Mouse (Mus musculus): ENCODE results near the gene Zfp568. TPM values are rescaled to one million over a fixed set of nuclear protein-coding genes. Genes with fewer than 3 reads are reported as not detected.
A peak's percentile ranks its signal among the peaks of the same experiment; 100 is the strongest.

Zfp568 gene
- polyA plus RNA-seq, 1 experiment from 2014 or later, result 14.2 TPM

DNA sequence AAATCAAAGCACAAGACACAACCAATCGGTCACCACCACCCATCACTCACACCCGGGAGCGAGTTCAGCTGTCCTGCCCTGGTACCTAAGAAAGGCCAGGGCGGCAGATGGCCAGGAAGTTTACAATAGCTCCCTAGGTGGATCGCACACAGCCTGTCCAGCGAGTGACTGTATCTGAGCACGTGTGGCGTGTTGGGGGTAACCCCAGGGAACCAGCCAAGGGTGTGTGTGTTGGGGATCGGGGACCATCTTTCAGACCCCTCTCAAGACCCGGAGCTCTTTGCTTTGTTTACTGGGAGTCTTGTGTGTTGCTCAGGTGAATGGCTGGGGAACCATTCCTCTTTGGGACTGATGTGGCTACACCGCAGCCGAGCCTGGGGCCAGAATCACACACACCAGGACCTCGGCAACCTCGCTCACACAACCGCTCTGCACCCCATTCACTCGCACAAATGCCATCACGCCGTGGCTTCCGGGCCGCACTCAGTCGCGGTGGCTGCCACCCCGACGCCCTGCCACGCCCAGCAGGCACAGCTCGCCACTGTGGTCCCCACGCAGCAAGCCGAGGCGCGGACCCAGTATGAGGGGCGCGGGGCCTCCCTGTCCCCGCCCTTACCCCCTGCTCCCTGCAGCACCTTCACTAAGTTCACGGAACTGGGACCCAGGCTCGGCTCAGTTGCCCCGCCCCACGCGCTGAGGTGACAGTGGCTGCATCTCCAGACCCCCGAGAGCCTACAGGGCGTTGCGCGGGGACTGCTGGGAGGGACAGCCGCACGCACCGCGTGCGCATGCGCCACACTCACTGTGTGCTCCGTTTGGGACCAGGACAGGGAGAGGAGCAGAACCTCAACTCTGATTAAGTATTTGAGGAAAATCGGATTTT lies 88.6 kb downstream of the Zfp568 start, which contains the start of gene Zfp82:
Zfp82 (minus strand) TSS at position 755 of the 883 bp plus-strand sequence.
- peaks cover 18% of the 10 kb centered on the region for H3K4me1 ChIP-seq
- peak; percentile 95 for ATAC-seq
- no peaks in the 10 kb centered on the region for H3K9me3 ChIP-seq (replicated peaks)
- WGBS (ENCODE audit: insufficient replicate concordance), result under 1% methylated on average over 50 of the region's 50 CpGs
- peaks cover 14% of the 10 kb centered on the region for H3K36me3 ChIP-seq
- H3K4me2 ChIP-seq, result peak within 1 kb of the TSS; percentile 96
- H3K27me3 ChIP-seq (replicated peaks), result no peaks in the 10 kb centered on the region
- peak within 1 kb of the TSS; percentile 80 for H3K9ac ChIP-seq
- H3K27ac ChIP-seq, result peak within 1 kb of the TSS; percentile 73
- H3K4me3 ChIP-seq, result peak within 1 kb of the TSS; percentile 73

Other genes with a start within 250 kb of the Zfp568 start
- 5.0 and 5.1 TPM in 2 replicates for gene Zfp84, start 215.4 kb upstream of the Zfp568 start, polyA plus RNA-seq (2016; fragmentation: Nextera tagmentation; extraction: Ambion mirVana)
- 0.88 and 1.0 TPM in 2 replicates for gene Zfp30, start 200.0 kb upstream of the Zfp568 start, polyA plus RNA-seq (2016; fragmentation: Nextera tagmentation; extraction: Ambion mirVana)
- 5.5 and 6.6 TPM in 2 replicates for gene Zfp790, start 167.8 kb upstream of the Zfp568 start, polyA plus RNA-seq (2016; fragmentation: Nextera tagmentation; extraction: Ambion mirVana)
- gene Zfp940, start 130.3 kb upstream of the Zfp568 start, polyA plus RNA-seq (2016; fragmentation: Nextera tagmentation; extraction: Ambion mirVana), result 2.1 and 2.4 TPM in 2 replicates
- gene Zfp420, start 124.0 kb upstream of the Zfp568 start, polyA plus RNA-seq (2016; fragmentation: Nextera tagmentation; extraction: Ambion mirVana), result 1.9 TPM in 2 replicates
- 2.6 and 3.4 TPM in 2 replicates for gene Zfp27, start 77.4 kb upstream of the Zfp568 start, polyA plus RNA-seq (2016; fragmentation: Nextera tagmentation; extraction: Ambion mirVana)
- 0.54 and 0.55 TPM in 2 replicates for gene Zfp383, start 75.7 kb upstream of the Zfp568 start, polyA plus RNA-seq (2016; fragmentation: Nextera tagmentation; extraction: Ambion mirVana)
- gene Zfp74, start 29.9 kb upstream of the Zfp568 start, polyA plus RNA-seq (2016; fragmentation: Nextera tagmentation; extraction: Ambion mirVana), result 3.6 and 4.8 TPM in 2 replicates
- 0.60 and 0.87 TPM in 2 replicates for gene Zfp14, start 67.4 kb downstream of the Zfp568 start, polyA plus RNA-seq (2016; fragmentation: Nextera tagmentation; extraction: Ambion mirVana)
- gene Zfp82, start 88.9 kb downstream of the Zfp568 start, polyA plus RNA-seq (2016; fragmentation: Nextera tagmentation; extraction: Ambion mirVana), result 1.8 and 2.0 TPM in 2 replicates
- 0.41 and 0.99 TPM in 2 replicates for gene Gm26920, start 106.5 kb downstream of the Zfp568 start, polyA plus RNA-seq (2016; fragmentation: Nextera tagmentation; extraction: Ambion mirVana)
- gene Zfp566, start 106.6 kb downstream of the Zfp568 start, polyA plus RNA-seq (2016; fragmentation: Nextera tagmentation; extraction: Ambion mirVana), result 3.0 and 3.3 TPM in 2 replicates
- gene Zfp260, start 110.8 kb downstream of the Zfp568 start, polyA plus RNA-seq (2016; fragmentation: Nextera tagmentation; extraction: Ambion mirVana), result 22.6 and 24.3 TPM in 2 replicates
- gene Zfp382, start 138.0 kb downstream of the Zfp568 start, polyA plus RNA-seq (2016; fragmentation: Nextera tagmentation; extraction: Ambion mirVana), result 2.5 and 3.0 TPM in 2 replicates
- gene Zfp146, start 185.8 kb downstream of the Zfp568 start, polyA plus RNA-seq (2016; fragmentation: Nextera tagmentation; extraction: Ambion mirVana), result 6.8 and 6.9 TPM in 2 replicates
- 4.4 and 6.2 TPM in 2 replicates for gene Cox7a1, start 200.2 kb downstream of the Zfp568 start, polyA plus RNA-seq (2016; fragmentation: Nextera tagmentation; extraction: Ambion mirVana)
- gene Capns1, start 214.9 kb downstream of the Zfp568 start, polyA plus RNA-seq (2016; fragmentation: Nextera tagmentation; extraction: Ambion mirVana), result 42.6 and 49.2 TPM in 2 replicates
- gene Polr2i, start 248.0 kb downstream of the Zfp568 start, polyA plus RNA-seq (2016; fragmentation: Nextera tagmentation; extraction: Ambion mirVana), result 73.4 and 79.5 TPM in 2 replicates
- 75.0 and 77.3 TPM in 2 replicates for gene Tbcb, start 248.3 kb downstream of the Zfp568 start, polyA plus RNA-seq (2016; fragmentation: Nextera tagmentation; extraction: Ambion mirVana)

All from liver, embryonic 12.5 days (tissue).